Mouse (Mus musculus) spleen, postnatal 0 days (tissue): ENCODE measurements around the gene Gigyf2. TPM values are rescaled to one million over a fixed set of nuclear protein-coding genes. Genes with fewer than 3 reads are reported as not detected.

Source experiments
- polyA plus RNA-seq: library from polyadenylated mRNA; unstranded; fragments of >200 nt; fragmentation: Nextera tagmentation; extraction: Ambion mirVana; gene quantifications from 2 replicates; pipeline ENCODE4 v1.2.1, GENCODE M21; 2015

The Gigyf2 gene
- 25.3 and 26.4 TPM in 2 replicates for polyA plus RNA-seq

GRCm38 (mm10) chr1:87326742-87327163 lies at the start of gene Gigyf2:
Gene Gigyf2 (plus strand): TSS chr1:87326998.

GRCm38 (mm10) chr1:87394594-87394993 lies 67.8 kb downstream of the Gigyf2 start, which contains the start of gene Kcnj13:
Gene Kcnj13 (minus strand): TSS chr1:87394729.

GRCm38 (mm10) chr1:87469971-87470370 lies 143.2 kb downstream of the Gigyf2 start, which contains the start of gene Snorc:
Gene Snorc (plus strand): TSS chr1:87470271.

Other genes starting within 250 kb of the Gigyf2 start
- gene Alppl2, start 237.1 kb upstream of the Gigyf2 start, polyA plus RNA-seq = 0.08 and 0.10 TPM in 2 replicates
- gene Alpi, start 225.4 kb upstream of the Gigyf2 start, polyA plus RNA-seq = not detected in 2 replicates
- gene Akp3, start 202.0 kb upstream of the Gigyf2 start, polyA plus RNA-seq = not detected in 2 replicates
- 0.90 and 0.92 TPM in 2 replicates for gene Ecel1, start 170.5 kb upstream of the Gigyf2 start, polyA plus RNA-seq
- gene Prss56, start 143.7 kb upstream of the Gigyf2 start, polyA plus RNA-seq = not detected in 2 replicates
- gene Chrnd, start 136.4 kb upstream of the Gigyf2 start, polyA plus RNA-seq = not detected in 2 replicates
- gene Chrng, start 122.3 kb upstream of the Gigyf2 start, polyA plus RNA-seq = 0.05 TPM in 1 of 2 replicates, not detected in the other
- gene Eif4e2, start 113.1 kb upstream of the Gigyf2 start, polyA plus RNA-seq = 88.2 and 88.3 TPM in 2 replicates
- gene Efhd1, start 62.6 kb upstream of the Gigyf2 start, polyA plus RNA-seq = 4.4 and 5.2 TPM in 2 replicates
- 0.38 and 0.44 TPM in 2 replicates for gene Kcnj13, start 67.7 kb downstream of the Gigyf2 start, polyA plus RNA-seq
- gene Snorc, start 143.3 kb downstream of the Gigyf2 start, polyA plus RNA-seq = not detected in 2 replicates
- gene Neu2, start 182.9 kb downstream of the Gigyf2 start, polyA plus RNA-seq = not detected in 2 replicates
- gene Ngef, start 246.9 kb downstream of the Gigyf2 start, polyA plus RNA-seq = 0.12 and 0.34 TPM in 2 replicates